ENCODE assay signal across 1 mouse cellular context in the genomic region with DNA sequence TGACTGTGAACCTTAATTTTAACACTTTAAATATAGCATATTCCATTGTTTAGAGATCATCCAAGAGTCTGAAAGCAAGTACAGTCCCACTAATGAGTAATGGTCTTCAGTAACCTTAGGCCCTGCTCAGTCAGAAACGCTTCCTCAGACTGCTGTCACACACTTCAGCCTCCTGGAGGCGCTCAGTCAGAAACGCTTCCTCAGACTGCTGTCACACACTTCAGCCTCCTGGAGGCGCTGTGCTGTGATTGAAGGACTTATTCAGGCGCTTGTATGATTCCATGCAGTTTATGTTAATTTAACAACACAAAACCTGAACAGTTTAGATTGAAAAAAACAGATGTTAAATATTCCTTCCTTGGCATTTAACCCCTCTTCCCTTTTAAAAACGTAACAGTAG.
TF ChIP-seq lines count a peak whose summit lies in the region.

No protein-coding gene starts in this region.

TF ChIP-seq in CH12.LX, 34 proteins besides CTCF, POLR2A, EP300 and RAD21:
- no peak for TF ChIP-seq JUND (conservative IDR thresholded peaks at IDR 0.05; ENCODE audit: low read depth, low read length)
- TF ChIP-seq SMC3 (IDR thresholded peaks at IDR 0.05; ENCODE audit: low read depth, low read length), result no peak
- TF ChIP-seq ZNF384 (IDR thresholded peaks at IDR 0.05; ENCODE audit: low read depth, low read length), result no peak
- no peak for TF ChIP-seq TCF12 (IDR thresholded peaks at IDR 0.05; ENCODE audit: low read depth, low read length)
- TF ChIP-seq CHD2 (IDR thresholded peaks at IDR 0.05; ENCODE audit: low read length), result no peak
- no peak for TF ChIP-seq JUN (IDR thresholded peaks at IDR 0.05; ENCODE audit: insufficient read depth, low read depth, low read length)
- TF ChIP-seq POLR2AphosphoS2 (IDR thresholded peaks at IDR 0.05; ENCODE audit: low read depth, low read length), result no peak
- no peak for TF ChIP-seq MEF2A (IDR thresholded peaks at IDR 0.05; ENCODE audit: borderline replicate concordance, low read depth, low read length)
- TF ChIP-seq E2F4 (IDR thresholded peaks at IDR 0.05; ENCODE audit: insufficient replicate concordance, low read depth, low read length), result no peak
- TF ChIP-seq IRF4 (IDR thresholded peaks at IDR 0.05; ENCODE audit: low read depth, low read length), result no peak
- TF ChIP-seq PAX5 (IDR thresholded peaks at IDR 0.05; ENCODE audit: low read length), result no peak
- TF ChIP-seq MXI1 (IDR thresholded peaks at IDR 0.05; ENCODE audit: low read depth, low read length), result no peak
- TF ChIP-seq ELF1 (IDR thresholded peaks at IDR 0.05; ENCODE audit: low read depth, low read length), result no peak
- no peak for TF ChIP-seq USF2 (conservative IDR thresholded peaks at IDR 0.05; ENCODE audit: low read depth, low read length)
- TF ChIP-seq BHLHE40 (IDR thresholded peaks at IDR 0.05; ENCODE audit: low read depth, low read length), result no peak
- TF ChIP-seq NELFE (IDR thresholded peaks at IDR 0.05; ENCODE audit: low read depth, low read length), result no peak
- no peak for TF ChIP-seq MAX (IDR thresholded peaks at IDR 0.05; ENCODE audit: low read length)
- TF ChIP-seq CHD1 (IDR thresholded peaks at IDR 0.05; ENCODE audit: low read depth, low read length), result no peak
- TF ChIP-seq SIN3A (IDR thresholded peaks at IDR 0.05; ENCODE audit: low read length), result no peak
TF ChIP-seq in CH12.LX: peak in this region for 0.
